Mouse (Mus musculus) embryonic fibroblast, embryonic 13.5 days (primary cell): ENCODE results near the gene Afap1l2. TPM values are rescaled to one million over a fixed set of nuclear protein-coding genes. Genes with fewer than 3 reads are reported as not detected.
A peak's percentile ranks its signal among the peaks of the same experiment; 100 is the strongest.

Experiments
- H3K27ac ChIP-seq: 2 replicates; pipeline ENCODE4 v1.5.1; 2012; ENCODE audit warnings: low read length, control low read depth, inconsistent platforms; ENCODE audit not compliant: insufficient read depth
- H3K4me1 ChIP-seq: 2 replicates; pipeline ENCODE4 v1.6.1; 2011; ENCODE audit warnings: low read length; ENCODE audit not compliant: control insufficient read depth, insufficient read depth
- H3K4me3 ChIP-seq: 2 replicates; pipeline ENCODE4 v1.5.1; 2011; ENCODE audit warnings: mild to moderate bottlenecking, control low read depth, low read length; ENCODE audit not compliant: insufficient read depth
- CTCF ChIP-seq: IDR thresholded peaks from 2 replicates; pipeline ENCODE4 v1.5.1; 2011; ENCODE audit warnings: mild to moderate bottlenecking, control low read depth, low read length, moderate library complexity, borderline replicate concordance; ENCODE audit not compliant: insufficient read depth
- POLR2A ChIP-seq: IDR thresholded peaks from 2 replicates; pipeline ENCODE4 v1.6.1; 2011; ENCODE audit warnings: low read depth, mild to moderate bottlenecking, control low read depth, low read length, moderate library complexity
- polyA plus RNA-seq: library from polyadenylated mRNA; stranded (reverse); fragments of >200 nt; gene quantifications from 2 replicates; pipeline ENCODE4 v1.2.4, GENCODE M21; 2011; ENCODE audit warnings: low read depth; ENCODE audit not compliant: missing spikeins, insufficient read length

Gene Afap1l2
- polyA plus RNA-seq, 1 experiment, result 3.9 TPM

GRCm38 (mm10) chr19:57009653-57010052 lies 1.6 kb upstream of the Afap1l2 start:
- no peak for TF ChIP-seq POLR2A
- TF ChIP-seq CTCF, result no peak
- Histone ChIP-seq H3K27ac (no peak overlapping the region), H3K4me1 (no peaks in the 10 kb centered on the region; the same call in 1 of the 2 replicates), H3K4me3 (no peak overlapping the region)

GRCm38 (mm10) chr19:57007291-57007690 lies 737 bp downstream of the Afap1l2 start:
- Histone ChIP-seq H3K4me3 (peak overlapping the region; percentile 54; the same call in 1 of the 2 replicates), H3K27ac (no peak overlapping the region), H3K4me1 (peaks cover 6% of the 10 kb centered on the region; the same call in 1 of the 2 replicates)
- TF ChIP-seq POLR2A (no peak), CTCF (no peak)

- Histone ChIP-seq H3K27ac (no peak overlapping the region), H3K4me3 (no peak overlapping the region), H3K4me1 (peaks cover 6% of the 10 kb centered on the region; the same call in 1 of the 2 replicates)
- TF ChIP-seq CTCF (no peak), POLR2A (no peak)
Measured at GRCm38 (mm10) chr19:57006841-57007240, 1.2 kb downstream of the Afap1l2 start.

- H3K27ac ChIP-seq, result no peak overlapping the region
- no peak for TF ChIP-seq CTCF
- TF ChIP-seq POLR2A, result no peak
- peaks cover 6% of the 10 kb centered on the region; the same call in 1 of the 2 replicates for H3K4me1 ChIP-seq
- no peak overlapping the region for H3K4me3 ChIP-seq
Measured at GRCm38 (mm10) chr19:57005062-57005461, 3.0 kb downstream of the Afap1l2 start.

GRCm38 (mm10) chr19:57003460-57003810 lies 4.6 kb downstream of the Afap1l2 start:
- Histone ChIP-seq H3K4me3 (no peak overlapping the region), H3K4me1 (peaks cover 6% of the 10 kb centered on the region; the same call in 1 of the 2 replicates), H3K27ac (peak overlapping the region; percentile 11; the same call in 1 of the 2 replicates)
- TF ChIP-seq POLR2A, result no peak
- TF ChIP-seq CTCF, result no peak

GRCm38 (mm10) chr19:57002741-57003459 lies 5.1 kb downstream of the Afap1l2 start:
- no peak for TF ChIP-seq CTCF
- TF ChIP-seq POLR2A, result no peak
- Histone ChIP-seq H3K4me3 (no peak overlapping the region), H3K27ac (peak overlapping the region; percentile 11; the same call in 1 of the 2 replicates), H3K4me1 (peaks cover 6% of the 10 kb centered on the region; the same call in 1 of the 2 replicates)

GRCm38 (mm10) chr19:57001926-57002325 lies 6.1 kb downstream of the Afap1l2 start:
- Histone ChIP-seq H3K4me1 (peaks cover 9% of the 10 kb centered on the region; the same call in 1 of the 2 replicates), H3K4me3 (no peak overlapping the region), H3K27ac (no peak overlapping the region)
- TF ChIP-seq CTCF, result no peak
- TF ChIP-seq POLR2A, result no peak

GRCm38 (mm10) chr19:57000592-57000991 lies 7.4 kb downstream of the Afap1l2 start:
- Histone ChIP-seq H3K27ac (no peak overlapping the region), H3K4me1 (peaks cover 9% of the 10 kb centered on the region; the same call in 1 of the 2 replicates), H3K4me3 (no peak overlapping the region)
- TF ChIP-seq POLR2A (no peak), CTCF (no peak)

- Histone ChIP-seq H3K4me3 (no peak overlapping the region), H3K4me1 (peaks cover 9% of the 10 kb centered on the region; the same call in 1 of the 2 replicates), H3K27ac (no peak overlapping the region)
- TF ChIP-seq CTCF, result no peak
- TF ChIP-seq POLR2A, result no peak
Measured at GRCm38 (mm10) chr19:56999781-57000180, 8.2 kb downstream of the Afap1l2 start.

- TF ChIP-seq CTCF (no peak), POLR2A (no peak)
- no peak overlapping the region for H3K27ac ChIP-seq
Measured at GRCm38 (mm10) chr19:56998910-56999309, 9.1 kb downstream of the Afap1l2 start.

More at GRCm38 (mm10) chr19:56998910-56999309, 9.1 kb downstream of the Afap1l2 start:
- peaks cover 12% of the 10 kb centered on the region; the same call in 1 of the 2 replicates for H3K4me1 ChIP-seq
- H3K4me3 ChIP-seq, result no peak overlapping the region
